Mouse (Mus musculus): ENCODE results near the gene Batf.
"Not testable (repeated sequence)": the region's sequence is repeated elsewhere in the genome, so short reads cannot be mapped to it uniquely, and the experiment has no call there.

Batf gene

DNA sequence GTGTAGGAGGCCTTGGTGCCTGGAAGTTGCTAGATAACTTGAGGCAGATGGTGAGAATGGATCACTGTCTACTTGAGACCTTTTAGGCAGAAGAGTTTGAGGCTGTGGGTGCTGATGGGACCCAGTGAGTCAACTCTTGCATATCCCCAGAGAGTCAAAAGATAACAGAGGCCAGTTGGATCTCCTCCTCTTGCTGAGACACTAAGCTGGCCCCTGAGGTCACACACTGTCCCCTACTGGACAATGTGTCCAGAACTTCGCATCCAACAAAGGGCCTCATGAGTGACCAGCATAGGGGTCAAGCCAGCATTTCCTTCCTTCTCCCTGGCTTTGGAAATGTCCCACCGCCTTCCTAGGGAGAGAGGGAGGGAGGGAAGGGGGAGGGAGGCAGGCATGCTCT is 6.7 kb upstream of the Batf start:
- no peak for ATAC-seq (ENCODE audit: insufficient number of reproducible peaks, low FRiP score, low TSS enrichment)

DNA sequence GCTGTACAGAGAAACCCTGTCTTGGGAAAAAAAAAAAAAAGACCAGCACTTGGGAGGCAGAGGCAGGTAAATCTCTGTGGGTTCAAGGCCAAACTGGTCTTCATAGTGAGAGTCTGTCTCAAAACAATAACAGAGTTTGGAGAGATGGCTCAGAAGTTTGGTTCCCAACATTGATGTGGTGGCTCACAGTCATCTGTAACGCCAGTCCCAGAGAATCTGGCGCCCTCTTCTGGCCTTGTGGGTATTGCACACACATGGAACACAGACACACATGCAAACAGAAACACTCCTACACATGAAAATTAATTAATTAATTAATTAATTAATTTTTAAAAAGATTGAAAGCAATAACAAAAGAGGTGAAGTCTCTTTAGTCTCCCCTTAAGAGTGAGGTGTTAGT is 4.1 kb upstream of the Batf start:
- ATAC-seq (ENCODE audit: insufficient number of reproducible peaks, low FRiP score, low TSS enrichment), result no peak

DNA sequence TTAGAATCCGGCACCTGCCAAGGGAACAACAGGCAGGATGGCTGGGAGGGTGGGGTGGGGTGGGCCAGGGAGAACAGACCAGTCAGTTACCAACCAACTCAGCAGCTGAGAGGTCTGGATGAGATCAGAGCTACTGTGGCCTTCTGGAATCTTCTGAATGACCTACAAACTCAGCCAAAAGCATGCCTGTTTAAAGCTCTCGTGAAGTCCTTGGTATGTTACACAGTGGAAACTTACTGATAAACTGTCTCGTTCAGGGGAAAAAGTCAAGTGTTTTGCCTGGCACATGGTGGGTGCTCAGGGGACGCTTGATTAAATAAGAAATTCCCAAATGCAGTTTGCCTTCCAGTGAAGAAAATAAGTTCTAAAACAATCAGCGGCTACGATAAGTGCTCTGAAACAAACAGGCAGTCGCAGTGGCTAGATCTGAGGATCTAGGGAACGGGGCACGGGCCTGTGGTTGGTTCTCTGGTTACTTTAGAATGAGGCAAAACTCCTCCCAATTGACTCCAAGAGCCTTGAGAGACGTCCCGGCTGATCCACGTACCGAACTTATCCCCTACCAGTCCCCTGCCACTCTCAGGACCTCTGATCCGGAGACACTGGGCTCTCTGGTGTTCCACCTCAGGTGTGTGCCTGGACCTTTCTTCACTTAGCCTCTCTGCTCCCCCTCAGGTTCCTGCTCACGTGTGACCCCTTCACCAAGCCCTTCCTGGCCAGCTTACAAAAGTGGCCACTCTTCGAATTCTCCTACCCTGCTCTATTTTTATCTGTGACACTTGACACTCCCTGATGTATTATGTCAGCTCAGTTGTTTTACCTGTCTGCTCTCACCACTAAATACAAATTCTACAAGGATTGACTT is 1.8 kb upstream of the Batf start:
- ATAC-seq (ENCODE audit: insufficient number of reproducible peaks, low FRiP score, low TSS enrichment), result no peak

DNA sequence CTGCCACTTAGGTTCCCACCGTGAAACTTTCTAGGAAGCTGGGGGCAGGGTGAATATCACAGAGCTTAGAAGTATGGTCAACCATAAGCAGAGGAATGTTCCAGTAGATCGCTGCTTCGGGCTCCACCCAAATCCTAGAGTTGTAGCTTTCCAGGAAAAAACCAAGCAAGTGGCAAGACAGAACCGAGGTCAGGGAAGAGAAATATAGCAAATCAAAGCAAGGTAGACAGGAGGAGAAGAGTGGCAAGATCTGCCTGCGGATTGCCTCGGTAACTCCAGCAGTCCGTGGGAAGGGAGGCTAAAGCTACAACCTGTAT is 706 bp downstream of the Batf start:
- no peak for ATAC-seq (ENCODE audit: insufficient number of reproducible peaks, low FRiP score, low TSS enrichment)

DNA sequence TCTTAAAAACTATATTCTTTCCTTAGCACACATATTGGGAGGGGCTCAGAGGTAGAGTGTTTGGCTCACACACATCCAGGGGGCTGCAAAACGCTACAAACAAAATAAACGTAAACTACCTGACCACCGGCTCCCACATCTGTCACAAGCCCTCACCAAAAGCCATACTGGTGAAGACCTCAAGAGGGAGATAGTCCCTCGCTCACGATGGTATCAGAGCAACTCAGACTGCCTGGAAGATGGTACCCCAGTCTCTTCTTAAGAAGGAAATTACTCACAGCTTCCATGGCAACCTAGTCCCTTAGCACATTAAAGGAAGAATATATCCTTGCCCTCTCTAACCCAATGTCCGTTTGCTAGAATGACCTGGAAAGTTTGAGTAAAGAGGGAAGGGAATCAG is 1.4 kb downstream of the Batf start:
- ATAC-seq (ENCODE audit: insufficient number of reproducible peaks, low FRiP score, low TSS enrichment), result no peak

DNA sequence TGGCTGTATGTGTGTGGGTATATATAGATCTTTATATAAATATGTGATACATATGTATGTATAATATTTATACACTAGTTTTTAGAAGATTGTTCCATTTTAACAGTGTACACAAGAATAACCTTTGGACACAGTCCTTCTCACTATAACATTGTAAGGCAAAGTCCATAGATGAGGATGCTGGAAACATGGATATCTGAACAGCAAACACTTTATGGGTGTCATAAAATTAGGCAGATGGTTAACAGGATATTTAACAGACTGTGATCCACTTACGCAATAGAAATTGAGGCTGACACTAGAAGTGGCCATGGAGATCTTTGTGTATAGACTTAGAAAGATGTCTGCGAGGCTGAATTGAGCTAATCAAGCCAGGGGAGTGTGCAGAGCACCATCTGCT is 9.3 kb downstream of the Batf start:
- no peak for ATAC-seq (ENCODE audit: insufficient number of reproducible peaks, low FRiP score, low TSS enrichment)

DNA sequence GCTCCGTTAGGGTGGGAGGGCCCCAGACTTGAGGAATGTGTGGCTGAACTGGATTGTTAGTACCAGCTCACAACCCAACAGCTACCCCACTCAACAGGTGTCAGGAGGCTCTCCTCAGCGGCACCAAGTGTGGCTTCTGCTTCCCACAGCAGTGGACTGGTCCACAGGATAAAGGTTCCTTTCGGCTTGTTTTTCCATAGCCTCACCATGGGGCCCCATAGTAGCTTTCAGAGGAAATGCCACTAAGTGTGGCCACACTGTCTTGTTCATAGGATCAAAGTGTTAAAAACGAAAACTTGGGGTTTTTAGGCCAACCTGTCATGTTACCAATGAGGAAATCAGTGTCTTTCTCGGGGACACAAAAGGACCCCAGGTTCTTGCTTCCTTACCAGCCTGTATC is 10.0 kb downstream of the Batf start:
- no peak for ATAC-seq (ENCODE audit: insufficient number of reproducible peaks, low FRiP score, low TSS enrichment)

DNA sequence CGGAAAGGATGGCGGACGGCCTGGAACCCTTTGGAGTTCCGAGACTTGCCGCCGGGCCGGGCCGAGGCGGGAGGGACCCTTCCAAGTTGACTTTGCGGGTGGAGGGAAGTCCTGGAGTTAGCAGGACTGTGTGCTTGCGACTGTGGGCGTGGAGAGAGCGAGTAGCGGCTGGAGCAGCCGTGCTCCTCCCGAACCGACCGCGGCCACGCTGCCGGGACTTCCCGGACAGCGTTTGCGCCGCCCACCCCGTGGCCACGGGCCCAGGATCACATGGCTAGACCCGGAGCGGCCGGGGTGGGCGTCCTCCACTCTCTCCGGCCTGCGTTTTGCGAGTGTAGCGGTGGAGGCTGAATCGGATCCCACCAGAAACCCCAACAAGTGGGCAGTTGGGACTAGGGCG is 11.7 kb downstream of the Batf start:
- ATAC-seq (ENCODE audit: insufficient number of reproducible peaks, low FRiP score, low TSS enrichment), result not testable (repeated sequence)

DNA sequence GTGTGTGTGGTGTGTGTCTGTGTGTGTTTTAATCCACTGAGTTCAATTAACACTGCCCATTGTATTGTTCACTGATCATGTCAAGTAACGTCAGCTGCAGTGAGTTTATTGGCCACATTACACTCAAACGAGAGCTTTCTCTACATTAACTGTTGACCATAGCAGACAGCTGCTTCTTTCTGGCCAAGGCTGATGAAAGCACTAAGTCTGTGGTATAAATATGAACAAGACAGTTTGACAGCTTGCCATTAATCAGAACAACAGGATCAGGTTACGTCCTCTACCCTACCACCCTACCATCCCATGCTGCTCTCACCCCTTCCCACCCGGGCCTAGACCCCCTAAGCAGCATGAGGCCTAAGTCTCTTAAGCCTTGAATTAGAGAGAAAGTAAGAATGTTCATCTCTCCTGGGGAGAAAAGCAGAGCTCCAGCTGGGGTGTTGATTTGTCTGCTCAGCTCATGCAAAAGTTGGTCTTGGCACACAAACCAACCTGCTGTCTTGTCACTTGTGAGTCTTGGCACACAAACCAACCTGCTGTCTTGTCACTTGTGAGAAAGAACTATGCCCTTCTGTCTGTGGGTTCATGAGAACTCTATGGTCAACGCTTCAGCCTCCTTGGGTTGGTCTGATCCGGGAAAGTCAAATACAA is 13.8 kb downstream of the Batf start:
- no peak for ATAC-seq (ENCODE audit: insufficient number of reproducible peaks, low FRiP score, low TSS enrichment)

DNA sequence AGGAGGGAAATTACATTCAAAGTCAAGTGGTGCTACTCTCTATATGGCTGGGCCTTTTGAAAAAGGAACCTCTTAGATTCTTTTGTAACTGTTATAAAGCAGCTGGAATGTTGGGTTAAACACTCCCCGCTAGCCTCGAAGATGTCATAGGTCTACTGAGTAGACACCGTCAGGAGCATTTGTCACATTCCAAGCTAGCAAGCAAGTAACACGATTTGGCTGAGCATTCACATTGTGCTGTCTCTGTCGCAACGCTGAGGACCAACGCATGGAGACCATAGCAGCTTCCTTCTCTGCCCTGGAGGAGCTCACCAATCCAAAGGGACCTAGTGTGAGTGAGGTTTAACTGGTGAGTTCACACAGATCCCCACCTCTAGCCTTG is 14.4 kb downstream of the Batf start:
- ATAC-seq (ENCODE audit: insufficient number of reproducible peaks, low FRiP score, low TSS enrichment), result no peak

DNA sequence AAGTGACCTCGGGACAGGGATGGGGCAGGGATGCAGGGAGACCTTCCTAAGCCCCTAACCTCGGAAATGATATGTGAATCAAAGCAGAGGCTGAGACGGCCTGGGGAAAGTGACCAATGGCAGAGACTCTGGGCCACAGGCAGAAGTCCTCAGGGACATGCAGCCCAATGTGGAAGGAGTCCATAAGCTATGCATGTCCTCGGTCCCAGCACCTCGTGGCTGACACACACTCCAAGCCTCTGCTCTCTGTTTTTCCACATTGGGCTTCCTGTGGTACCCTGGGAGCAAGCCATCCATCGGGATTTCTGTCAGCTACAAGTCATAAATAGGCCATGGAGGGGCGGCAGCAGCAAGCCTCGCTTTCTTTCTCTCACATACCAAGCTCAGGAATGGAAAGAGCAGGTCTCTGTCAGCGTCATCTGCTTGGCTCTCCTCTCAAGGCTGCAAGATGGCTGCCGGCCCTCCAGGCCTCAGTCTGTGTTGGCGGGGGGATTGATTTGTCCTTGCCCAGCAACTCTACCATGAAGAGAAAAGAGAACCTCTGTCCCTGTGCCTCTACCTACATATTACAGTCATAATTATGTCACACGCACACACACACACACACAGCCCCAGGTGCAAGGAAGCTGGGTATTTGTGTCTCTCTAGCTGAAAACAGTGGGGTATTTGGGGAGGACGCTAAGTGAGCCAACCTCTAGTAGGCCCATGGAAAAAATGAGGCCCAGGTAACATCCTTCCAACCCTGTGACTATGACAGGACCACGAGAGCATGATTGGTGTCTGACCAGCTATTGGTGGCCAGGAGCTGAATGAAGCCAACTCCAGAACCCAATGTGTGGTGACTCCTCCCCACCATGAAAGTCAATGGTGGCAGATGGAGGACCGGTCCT is 15.9 kb downstream of the Batf start:
- ATAC-seq (ENCODE audit: insufficient number of reproducible peaks, low FRiP score, low TSS enrichment), result no peak

DNA sequence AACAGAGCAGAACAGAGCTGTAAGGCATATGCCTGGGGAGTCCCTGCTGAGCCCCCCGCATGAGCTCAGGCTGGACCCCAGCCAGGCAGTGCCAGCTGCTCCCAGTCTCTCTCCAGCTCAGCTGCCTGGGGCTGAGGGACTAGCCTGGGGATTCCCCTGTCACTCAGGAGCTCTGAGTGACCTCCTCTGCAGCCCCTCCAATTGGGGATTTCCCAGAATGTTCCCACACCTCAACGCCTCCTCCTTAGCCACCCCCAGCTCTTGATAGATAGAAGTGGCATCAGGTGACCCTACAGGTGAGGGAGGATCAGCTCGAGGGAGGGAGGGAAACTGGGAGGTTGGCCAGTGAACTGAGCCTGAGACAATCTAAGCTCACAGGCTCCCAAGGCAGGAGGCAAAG is 17.0 kb downstream of the Batf start:
- ATAC-seq (ENCODE audit: insufficient number of reproducible peaks, low FRiP score, low TSS enrichment), result no peak

DNA sequence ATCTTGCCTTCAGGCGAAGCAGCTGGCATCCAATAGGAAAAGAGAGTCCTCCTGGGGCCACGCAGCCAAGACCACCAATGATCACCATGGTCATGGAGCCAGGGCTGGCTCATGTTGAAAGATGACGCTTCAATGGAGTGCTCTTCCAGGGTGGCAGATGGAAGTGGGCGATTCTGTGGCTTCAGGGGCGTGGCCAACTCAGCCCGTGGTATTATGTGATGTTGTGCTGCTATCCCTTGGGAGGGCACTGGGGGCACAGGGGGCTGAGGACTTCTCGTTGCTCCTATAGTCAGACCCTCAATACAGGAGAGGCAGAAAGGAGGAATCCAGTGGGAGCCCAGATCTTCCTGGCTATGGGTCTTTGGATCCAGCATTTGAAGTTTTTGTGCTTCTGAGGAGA is 18.1 kb downstream of the Batf start:
- no peak for ATAC-seq (ENCODE audit: insufficient number of reproducible peaks, low FRiP score, low TSS enrichment)

DNA sequence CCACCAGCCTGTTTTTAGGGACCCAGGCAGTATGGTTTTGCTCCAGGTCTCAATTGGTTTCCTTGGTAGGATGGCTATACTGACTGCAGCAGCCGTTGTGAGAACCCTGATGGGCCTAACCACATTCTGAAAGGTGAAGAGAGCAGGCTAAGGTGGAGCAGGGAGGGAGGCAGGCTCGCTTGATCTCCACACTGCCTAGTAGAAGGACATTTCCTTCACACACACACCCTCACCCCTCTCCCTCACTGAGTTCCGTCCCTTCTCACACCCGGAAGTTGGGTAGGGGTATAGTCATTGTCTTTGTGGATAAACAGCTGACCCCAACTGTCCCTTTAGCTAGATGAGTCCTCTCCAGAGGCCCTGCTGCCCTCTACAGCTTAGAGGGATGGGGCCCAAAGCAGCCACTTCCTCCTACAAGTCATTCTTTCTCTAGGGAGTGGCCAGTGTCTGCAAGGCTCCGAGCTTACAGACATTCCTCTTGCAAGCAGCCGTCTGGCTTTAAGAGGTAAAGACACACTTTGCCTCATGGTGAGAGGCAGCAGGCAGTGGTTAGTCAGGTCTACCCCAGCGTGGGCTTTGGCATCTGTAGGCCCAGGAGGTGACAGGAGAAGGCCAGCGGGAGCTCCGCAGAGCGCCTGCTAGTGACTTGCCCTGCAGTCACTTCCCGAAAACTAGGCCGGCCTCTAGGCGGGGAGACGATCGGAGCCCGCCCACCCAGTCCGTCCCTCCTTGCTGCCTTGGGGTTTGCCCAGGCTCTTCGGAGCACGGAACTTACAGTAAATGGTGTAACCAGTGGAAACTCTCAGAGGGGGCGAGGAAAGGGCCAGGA is 18.7 kb downstream of the Batf start:
- no peak for ATAC-seq (ENCODE audit: insufficient number of reproducible peaks, low FRiP score, low TSS enrichment)

DNA sequence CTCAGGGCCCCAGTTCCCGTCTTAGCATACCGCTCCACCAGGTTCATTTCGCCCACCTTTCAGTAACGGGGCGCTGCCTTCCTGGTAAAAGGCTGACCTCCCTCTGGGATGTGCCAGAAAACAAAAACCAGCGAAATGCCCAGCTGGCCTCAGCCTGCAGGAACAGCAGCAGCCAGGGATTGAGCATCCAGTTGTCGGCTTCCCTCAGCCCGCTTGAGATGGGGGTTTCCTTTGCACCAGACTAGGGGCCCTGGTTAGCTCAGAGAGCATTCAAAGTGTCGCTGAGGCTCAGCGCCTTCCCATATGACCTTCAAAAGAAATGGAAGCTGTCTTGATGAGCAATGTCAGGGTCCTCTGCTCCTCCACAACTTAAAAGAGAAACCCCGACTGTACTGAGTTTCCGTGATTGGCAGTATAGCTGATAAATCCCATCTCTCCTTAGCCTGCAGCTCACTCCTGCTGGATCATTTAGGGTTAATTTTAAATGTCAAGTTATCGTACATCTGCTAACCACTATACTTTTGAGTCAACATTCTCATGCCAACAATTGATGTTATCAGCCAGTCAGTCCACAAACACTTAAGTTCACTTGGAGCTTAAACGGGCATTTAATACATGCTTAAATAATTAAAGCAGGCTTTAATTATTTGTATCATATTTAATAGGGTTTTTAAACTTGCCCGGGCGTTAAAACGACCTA is 19.5 kb downstream of the Batf start:
- no peak for ATAC-seq (ENCODE audit: insufficient number of reproducible peaks, low FRiP score, low TSS enrichment)

DNA sequence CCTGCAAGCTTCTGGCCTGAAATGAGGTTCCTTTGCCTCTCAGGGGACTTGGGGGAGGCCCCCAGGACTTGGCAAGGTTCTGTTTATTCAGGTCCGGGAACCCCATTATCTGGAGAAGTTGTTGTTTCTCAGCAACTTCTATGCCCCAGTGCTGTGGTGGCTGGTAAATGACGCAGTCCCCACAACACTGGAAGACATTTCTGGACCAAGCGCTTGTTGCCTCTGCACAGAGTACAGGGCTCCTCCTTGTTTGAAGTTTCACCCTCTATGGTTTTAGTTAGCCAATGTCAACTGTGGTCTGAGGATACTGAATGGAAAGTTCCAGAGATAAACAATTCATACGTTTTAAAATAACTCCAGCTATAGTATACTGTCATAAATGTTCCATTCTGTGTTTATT is 20.4 kb downstream of the Batf start:
- ATAC-seq (ENCODE audit: insufficient number of reproducible peaks, low FRiP score, low TSS enrichment), result no peak

DNA sequence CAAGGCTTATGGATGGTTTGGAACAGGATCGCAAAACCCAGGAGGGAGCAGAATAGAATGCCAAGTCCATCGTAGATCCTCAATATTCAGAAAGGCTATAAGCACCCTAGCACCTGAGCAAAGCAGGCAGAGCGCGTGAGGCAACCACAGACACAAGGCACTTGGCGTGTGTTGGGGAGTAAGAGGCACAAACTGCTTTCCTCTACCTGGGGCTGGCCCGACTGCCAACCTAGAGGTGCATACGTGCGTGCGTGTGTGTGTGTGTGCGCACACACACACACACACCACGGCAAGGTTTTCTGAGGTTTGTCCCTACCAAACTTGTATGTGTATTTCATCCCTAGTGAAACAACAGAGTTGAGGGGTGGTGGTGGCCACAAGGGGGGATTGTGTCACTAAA is 20.9 kb downstream of the Batf start:
- no peak for ATAC-seq (ENCODE audit: insufficient number of reproducible peaks, low FRiP score, low TSS enrichment)

DNA sequence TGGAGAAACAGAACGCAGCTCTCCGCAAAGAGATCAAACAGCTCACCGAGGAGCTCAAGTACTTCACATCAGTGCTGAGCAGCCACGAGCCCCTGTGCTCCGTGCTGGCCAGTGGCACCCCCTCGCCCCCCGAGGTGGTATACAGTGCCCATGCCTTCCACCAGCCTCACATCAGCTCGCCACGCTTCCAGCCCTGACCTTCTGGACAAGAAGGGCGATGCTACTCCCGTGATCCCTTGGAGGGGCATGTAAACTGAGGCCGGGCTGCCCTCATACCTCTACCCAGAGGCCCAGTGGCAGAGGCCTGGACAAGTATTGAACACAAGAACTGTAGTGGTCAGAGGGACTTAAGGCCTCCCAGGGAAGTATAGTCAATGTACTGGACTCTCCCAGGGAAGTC is 22.1 kb downstream of the Batf start:
- ATAC-seq (ENCODE audit: insufficient number of reproducible peaks, low FRiP score, low TSS enrichment), result no peak

DNA sequence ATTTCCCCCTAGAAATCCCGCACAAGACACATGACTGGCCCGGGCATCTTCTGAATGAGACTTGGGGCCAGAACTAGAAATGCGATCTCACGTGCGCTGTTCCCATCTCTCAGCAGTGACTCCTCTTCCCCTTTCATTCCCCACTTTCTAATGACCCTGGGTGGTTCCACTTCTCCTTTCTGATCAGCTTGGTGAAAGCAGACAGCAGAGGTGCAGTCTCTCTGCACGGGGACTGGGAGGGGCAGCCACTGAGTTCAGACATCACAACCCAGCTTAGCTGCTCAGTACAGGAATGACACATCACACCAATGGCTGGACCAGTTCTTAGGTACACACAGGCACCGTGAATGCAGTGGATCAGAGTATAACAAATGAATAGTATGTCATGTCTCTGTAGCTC is 24.2 kb downstream of the Batf start:
- no peak for ATAC-seq (ENCODE audit: insufficient number of reproducible peaks, low FRiP score, low TSS enrichment)

DNA sequence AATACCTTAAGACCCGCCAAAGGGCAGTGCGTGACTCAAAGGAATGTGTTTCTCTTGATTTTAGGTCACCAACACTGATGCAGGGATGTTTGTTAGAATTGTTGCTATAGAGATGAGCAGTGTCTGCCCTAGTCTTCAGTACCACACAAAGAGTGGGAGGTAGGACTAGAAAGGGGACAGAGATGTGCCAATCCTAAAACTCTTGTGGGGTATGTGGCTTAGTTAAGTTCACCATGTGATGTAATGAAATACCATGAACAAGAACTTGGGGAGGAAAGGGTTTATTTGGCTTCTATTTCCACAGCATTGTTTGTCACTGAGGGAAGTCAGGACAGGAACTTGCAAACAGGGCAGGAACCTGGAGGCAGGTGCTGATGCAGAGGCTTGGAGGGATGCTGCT is 26.1 kb downstream of the Batf start:
- no peak for ATAC-seq (ENCODE audit: insufficient number of reproducible peaks, low FRiP score, low TSS enrichment)
